Mouse (Mus musculus): ENCODE data around the gene Olfr1111. TPM values are rescaled to one million over a fixed set of nuclear protein-coding genes. Genes with fewer than 3 reads are reported as not detected.

The Olfr1111 gene
- polyA plus RNA-seq (2015; fragmentation: Nextera tagmentation; extraction: Ambion mirVana) = not detected in 2 replicates

GRCm38 (mm10) chr2:87152524-87152923, at the start of gene Olfr1111:
Gene Olfr1111, minus strand, starts transcription at chr2:87152624.

GRCm38 (mm10) chr2:87187498-87187897, 35.1 kb upstream of the Olfr1111 start, which contains the start of gene Olfr1112:
Gene Olfr1112, plus strand, starts transcription at chr2:87187798.

GRCm38 (mm10) chr2:87140200-87140599, 12.2 kb downstream of the Olfr1111 start, which contains the start of gene Olfr1110:
Gene Olfr1110, minus strand, starts transcription at chr2:87140300.

GRCm38 (mm10) chr2:87114467-87114866, 38.0 kb downstream of the Olfr1111 start, which contains the start of gene Olfr259:
Gene Olfr259, minus strand, starts transcription at chr2:87114567.

Other genes with a start within 250 kb of the Olfr1111 start
- gene Olfr1098, start 228.1 kb downstream of the Olfr1111 start, polyA plus RNA-seq (2015; fragmentation: Nextera tagmentation; extraction: Ambion mirVana) = not detected in 2 replicates
- not detected in 2 replicates for gene Olfr1099, start 191.9 kb downstream of the Olfr1111 start, polyA plus RNA-seq (2015; fragmentation: Nextera tagmentation; extraction: Ambion mirVana)
- not detected in 2 replicates for gene Olfr1100, start 172.7 kb downstream of the Olfr1111 start, polyA plus RNA-seq (2015; fragmentation: Nextera tagmentation; extraction: Ambion mirVana)
- gene Olfr1101, start 161.4 kb downstream of the Olfr1111 start, polyA plus RNA-seq (2015; fragmentation: Nextera tagmentation; extraction: Ambion mirVana) = not detected in 2 replicates
- not detected in 2 replicates for gene Olfr1102, start 154.2 kb downstream of the Olfr1111 start, polyA plus RNA-seq (2015; fragmentation: Nextera tagmentation; extraction: Ambion mirVana)
- gene Olfr1104, start 125.5 kb downstream of the Olfr1111 start, polyA plus RNA-seq (2015; fragmentation: Nextera tagmentation; extraction: Ambion mirVana) = not detected in 2 replicates
- gene Olfr1105, start 116.1 kb downstream of the Olfr1111 start, polyA plus RNA-seq (2015; fragmentation: Nextera tagmentation; extraction: Ambion mirVana) = not detected in 2 replicates
- not detected in 2 replicates for gene Olfr1106, start 100.4 kb downstream of the Olfr1111 start, polyA plus RNA-seq (2015; fragmentation: Nextera tagmentation; extraction: Ambion mirVana)
- gene Olfr1107, start 76.8 kb downstream of the Olfr1111 start, polyA plus RNA-seq (2015; fragmentation: Nextera tagmentation; extraction: Ambion mirVana) = not detected in 2 replicates
- not detected in 2 replicates for gene Olfr1109, start 56.6 kb downstream of the Olfr1111 start, polyA plus RNA-seq (2015; fragmentation: Nextera tagmentation; extraction: Ambion mirVana)
- gene Olfr259, start 38.1 kb downstream of the Olfr1111 start, polyA plus RNA-seq (2015; fragmentation: Nextera tagmentation; extraction: Ambion mirVana) = not detected in 2 replicates
- gene Olfr1110, start 12.3 kb downstream of the Olfr1111 start, polyA plus RNA-seq (2015; fragmentation: Nextera tagmentation; extraction: Ambion mirVana) = not detected in 2 replicates
- gene Olfr1112, start 35.2 kb upstream of the Olfr1111 start, polyA plus RNA-seq (2015; fragmentation: Nextera tagmentation; extraction: Ambion mirVana) = not detected in 2 replicates
- not detected in 2 replicates for gene Olfr1113, start 56.3 kb upstream of the Olfr1111 start, polyA plus RNA-seq (2015; fragmentation: Nextera tagmentation; extraction: Ambion mirVana)
- gene Olfr1115, start 95.4 kb upstream of the Olfr1111 start, polyA plus RNA-seq (2015; fragmentation: Nextera tagmentation; extraction: Ambion mirVana) = not detected in 2 replicates
- gene Olfr1116, start 114.9 kb upstream of the Olfr1111 start, polyA plus RNA-seq (2015; fragmentation: Nextera tagmentation; extraction: Ambion mirVana) = not detected in 2 replicates
- gene Olfr1118, start 155.0 kb upstream of the Olfr1111 start, polyA plus RNA-seq (2015; fragmentation: Nextera tagmentation; extraction: Ambion mirVana) = not detected in 2 replicates
- not detected in 2 replicates for gene Olfr1120, start 202.2 kb upstream of the Olfr1111 start, polyA plus RNA-seq (2015; fragmentation: Nextera tagmentation; extraction: Ambion mirVana)
- not detected in 2 replicates for gene Olfr1121, start 217.3 kb upstream of the Olfr1111 start, polyA plus RNA-seq (2015; fragmentation: Nextera tagmentation; extraction: Ambion mirVana)
- gene Olfr1122, start 233.2 kb upstream of the Olfr1111 start, polyA plus RNA-seq (2015; fragmentation: Nextera tagmentation; extraction: Ambion mirVana) = not detected in 2 replicates